Mouse (Mus musculus) lung, embryonic 15.5 days (tissue): ENCODE measurements around the gene Foxc2. TPM values are rescaled to one million over a fixed set of nuclear protein-coding genes. Genes with fewer than 3 reads are reported as not detected.
A peak's percentile ranks its signal among the peaks of the same experiment; 100 is the strongest.

Experiments used
- ATAC-seq: fragments of 200-750 bp; cut with Nextera tagmentation; 2 replicates; pipeline ENCODE4 v1.8.0; 2017; ENCODE audit warnings: moderate number of reproducible peaks, borderline replicate concordance; ENCODE audit not compliant: low FRiP score, low TSS enrichment; ENCODE audit errors: extremely low read depth
- H3K27ac ChIP-seq: fragments of 300-500 bp; sonication (generic); 2 replicates; pipeline ENCODE4 v1.5.1; 2015; ENCODE audit warnings: moderate library complexity, mild to moderate bottlenecking, inconsistent platforms
- H3K27me3 ChIP-seq: fragments of 300-500 bp; sonication (generic); 2 replicates; pipeline ENCODE4 v1.6.1; 2015; ENCODE audit warnings: inconsistent platforms
- H3K36me3 ChIP-seq: fragments of 300-500 bp; sonication (generic); 2 replicates; pipeline ENCODE4 v1.6.1; 2015; ENCODE audit warnings: inconsistent platforms
- H3K4me1 ChIP-seq: fragments of 300-500 bp; sonication (generic); 2 replicates; pipeline ENCODE4 v1.6.1; 2015; ENCODE audit warnings: inconsistent platforms
- H3K4me2 ChIP-seq: fragments of 300-500 bp; sonication (generic); 2 replicates; pipeline ENCODE4 v1.6.1; 2015; ENCODE audit warnings: inconsistent platforms, mild to moderate bottlenecking, moderate library complexity
- H3K4me3 ChIP-seq: fragments of 300-500 bp; sonication (generic); 2 replicates; pipeline ENCODE4 v1.5.1; 2015; ENCODE audit warnings: mild to moderate bottlenecking, inconsistent platforms
- H3K9ac ChIP-seq: fragments of 300-500 bp; sonication (generic); 2 replicates; pipeline ENCODE4 v1.6.1; 2015; ENCODE audit warnings: inconsistent platforms
- H3K9me3 ChIP-seq: fragments of 300-500 bp; sonication (generic); 2 replicates; pipeline ENCODE4 v1.6.1; 2016; ENCODE audit warnings: inconsistent platforms
- whole genome bisulfite sequencing: fragments of 180-500 bp; shearing (Covaris S2); methylation state at CpG from one replicate; pipeline ENCODE4 v1.1.7; 2015; 5-methylcytosine and 5-hydroxymethylcytosine counted together
- polyA plus RNA-seq: library from polyadenylated mRNA; unstranded; fragments of >200 nt; fragmentation: Nextera tagmentation; extraction: Ambion mirVana; gene quantifications from 2 replicates; pipeline ENCODE4 v1.2.1, GENCODE M21; 2015

The Foxc2 gene
- polyA plus RNA-seq, 1 experiment from 2014 or later, result 2.1 TPM

DNA sequence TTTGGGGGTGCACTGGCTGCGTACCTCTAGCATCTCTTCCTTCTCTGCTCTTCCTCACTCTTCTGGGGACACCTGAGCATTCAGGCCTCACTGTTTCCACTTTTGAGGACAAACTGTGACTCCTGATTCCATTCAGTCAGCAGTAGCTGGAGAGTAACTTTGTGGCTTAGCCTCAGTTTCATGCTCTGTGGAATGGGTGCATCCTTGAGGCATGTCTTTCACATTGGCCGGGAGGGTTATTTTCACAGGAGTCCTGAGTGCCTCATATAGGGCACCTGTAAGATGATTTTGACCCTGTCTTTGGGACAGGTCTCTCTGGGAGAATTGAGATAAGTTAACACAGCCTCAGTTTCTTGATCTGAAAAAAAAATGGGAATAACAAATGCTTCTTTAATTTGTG, 7.1 kb downstream of the Foxc2 start:
- Histone ChIP-seq H3K27ac (no peak overlapping the region), H3K4me1 (peaks cover 28% of the 10 kb centered on the region)
- WGBS, result 73% methylated on average over 2 of the region's 2 CpGs

DNA sequence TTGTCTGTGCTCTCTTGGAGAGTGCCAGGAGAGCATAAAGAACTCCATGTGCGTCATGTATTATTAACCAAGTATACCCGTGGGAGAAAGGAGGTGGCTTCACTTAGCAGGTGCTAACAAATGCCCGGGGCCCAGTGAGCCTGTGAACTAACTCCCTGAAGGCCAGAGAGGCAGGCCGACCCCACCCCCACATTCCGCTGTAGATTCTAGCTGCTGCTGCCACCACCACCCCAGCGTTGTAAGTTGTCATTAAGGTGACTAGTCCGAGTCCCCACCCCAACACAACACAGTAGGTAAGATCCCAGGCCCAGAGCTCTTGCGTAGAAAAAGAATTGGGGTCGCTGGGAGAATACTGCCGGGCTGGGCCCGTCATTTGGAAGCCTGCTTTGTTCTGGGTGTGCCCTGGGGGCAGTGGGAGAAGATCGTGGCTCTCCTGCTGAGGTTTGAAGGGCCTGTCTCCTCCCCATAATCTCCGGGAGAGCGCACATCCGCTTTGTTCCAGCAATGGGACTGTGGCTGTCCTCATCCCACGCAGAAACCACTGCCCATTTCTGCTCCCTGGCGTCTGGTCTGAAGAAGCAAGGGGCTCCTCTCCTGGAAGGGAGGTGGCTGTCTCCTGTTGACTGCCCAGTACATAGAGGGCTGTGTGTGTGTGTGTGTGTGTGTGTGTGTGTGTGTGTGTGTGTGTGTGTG, 8.7 kb downstream of the Foxc2 start:
- Histone ChIP-seq H3K4me3 (peak overlapping the region; percentile 37), H3K9me3 (no peaks in the 10 kb centered on the region), H3K27me3 (peaks cover 98% of the 10 kb centered on the region), H3K36me3 (no peaks in the 10 kb centered on the region), H3K4me2 (peak overlapping the region; percentile 68), H3K4me1 (peaks cover 41% of the 10 kb centered on the region), H3K9ac (no peak overlapping the region), H3K27ac (no peak overlapping the region)
- 14% methylated on average over 17 of the region's 17 CpGs for WGBS
- ATAC-seq, result no peak

More for the DNA sequence above, 7.1 kb downstream of the Foxc2 start:
- H3K36me3 ChIP-seq, result no peaks in the 10 kb centered on the region
- H3K27me3 ChIP-seq, result peaks cover 98% of the 10 kb centered on the region
- H3K9ac ChIP-seq, result no peak overlapping the region
- H3K4me2 ChIP-seq, result no peak overlapping the region
- no peak overlapping the region for H3K4me3 ChIP-seq
- no peak for ATAC-seq
- H3K9me3 ChIP-seq, result no peaks in the 10 kb centered on the region

DNA sequence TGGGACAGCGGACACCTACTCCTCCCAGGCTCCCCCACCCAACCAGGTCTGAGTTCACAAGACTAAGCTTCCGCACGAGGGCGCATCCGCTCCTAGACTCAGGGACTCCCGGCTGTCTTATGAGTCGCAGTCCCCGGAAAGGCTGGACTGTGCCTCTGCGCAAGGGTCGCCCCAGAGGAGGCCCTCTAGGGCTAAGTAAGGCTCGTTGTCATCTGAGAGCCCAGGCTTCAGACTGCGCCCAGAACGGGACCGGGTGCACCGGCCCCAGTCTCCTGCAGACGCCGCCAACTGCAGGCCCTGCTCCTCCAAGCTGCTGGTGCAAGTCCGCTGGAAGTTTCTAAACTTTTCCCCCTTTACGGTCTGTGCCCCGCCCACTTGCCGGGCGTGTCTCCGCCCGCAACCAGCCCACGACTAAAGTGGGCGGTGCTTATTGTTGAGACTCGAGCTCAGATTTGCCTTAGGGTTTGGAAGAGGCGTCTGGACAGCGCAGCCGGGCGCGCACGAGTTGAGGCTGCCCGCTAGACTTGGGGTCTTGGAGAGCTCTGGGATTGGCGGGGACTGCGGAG, 9.4 kb downstream of the Foxc2 start:
- peak; percentile 68 for ATAC-seq
- Histone ChIP-seq H3K9me3 (no peaks in the 10 kb centered on the region), H3K27ac (peak overlapping the region; percentile 62), H3K4me2 (peak overlapping the region; percentile 68), H3K9ac (peak overlapping the region; percentile 25; the same call in 1 of the 2 replicates), H3K4me1 (peaks cover 41% of the 10 kb centered on the region), H3K27me3 (peaks cover 98% of the 10 kb centered on the region), H3K36me3 (no peaks in the 10 kb centered on the region), H3K4me3 (peak overlapping the region; percentile 37)
- WGBS, result under 1% methylated on average over 35 of the region's 36 CpGs

DNA sequence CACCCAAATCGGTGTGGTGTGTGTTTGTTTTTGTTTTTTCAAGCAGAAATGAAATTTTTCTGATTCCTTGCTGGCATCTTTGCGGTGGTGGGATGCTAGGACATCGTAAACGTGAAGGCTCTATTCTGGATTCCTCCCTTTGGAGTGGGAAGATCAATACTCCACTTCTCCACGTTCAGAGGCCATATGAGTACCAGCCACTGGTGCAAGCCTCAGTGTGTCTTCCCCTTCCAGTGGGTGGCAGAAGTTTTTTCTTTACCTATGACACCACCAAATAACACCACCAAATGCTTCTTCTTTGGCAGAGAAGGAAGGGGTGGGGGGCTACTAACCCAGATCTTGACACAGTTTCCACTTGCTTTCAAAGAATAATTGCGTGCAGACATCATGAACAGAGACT, 10.2 kb downstream of the Foxc2 start:
- 6% methylated on average over 6 of the region's 6 CpGs for WGBS
- H3K4me1 ChIP-seq, result peaks cover 41% of the 10 kb centered on the region

DNA sequence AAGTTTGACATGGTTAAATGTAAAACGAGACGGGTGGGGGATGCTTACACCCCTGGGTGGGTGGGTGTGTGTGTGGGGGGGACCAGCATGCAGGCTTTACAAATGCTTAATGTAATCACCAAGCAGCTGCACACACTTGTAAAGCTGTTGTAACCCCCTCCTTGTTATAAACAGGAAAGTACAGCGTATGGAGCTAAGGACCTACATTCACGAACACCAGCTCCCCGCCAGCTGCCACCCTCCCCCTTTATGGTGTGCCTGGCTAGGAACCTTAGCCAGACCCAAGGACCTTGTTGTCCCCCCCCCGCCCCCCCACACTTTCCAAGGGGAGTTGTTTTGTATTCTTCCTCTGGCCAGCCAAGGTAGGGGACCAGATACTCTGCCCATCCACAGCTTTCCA, 10.7 kb downstream of the Foxc2 start:
- Histone ChIP-seq H3K4me3 (no peak overlapping the region), H3K4me2 (peak overlapping the region; percentile 68)
- peak; percentile 8; the same call in 1 of the 2 replicates for ATAC-seq

More for the DNA sequence above, 10.2 kb downstream of the Foxc2 start:
- Histone ChIP-seq H3K4me3 (peak overlapping the region; percentile 37), H3K36me3 (no peaks in the 10 kb centered on the region), H3K27me3 (peaks cover 98% of the 10 kb centered on the region), H3K9me3 (no peaks in the 10 kb centered on the region), H3K4me2 (peak overlapping the region; percentile 68), H3K27ac (peak overlapping the region; percentile 62; the same call in 1 of the 2 replicates), H3K9ac (no peak overlapping the region)
- ATAC-seq, result no peak

DNA sequence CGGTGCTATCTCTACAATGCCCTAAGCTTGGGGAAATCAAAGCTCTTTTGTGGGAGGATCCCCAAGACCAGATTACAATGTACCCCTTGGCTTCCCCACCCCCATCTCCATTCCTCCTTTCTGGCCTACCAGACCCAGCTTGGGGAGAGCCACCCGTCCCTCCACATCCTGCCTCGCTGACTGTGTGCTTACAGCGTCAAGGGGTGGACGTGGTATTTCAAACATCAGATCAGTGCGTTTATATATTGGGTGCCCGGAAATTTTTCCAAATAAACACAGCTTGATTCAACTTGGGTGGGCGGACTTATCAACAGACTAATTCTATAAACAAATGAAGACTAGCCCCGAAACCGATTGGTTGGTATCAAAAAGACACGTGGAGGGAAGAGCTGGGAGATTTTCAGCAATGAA, 11.3 kb downstream of the Foxc2 start:
- Histone ChIP-seq H3K27me3 (peaks cover 97% of the 10 kb centered on the region), H3K4me2 (peak overlapping the region; percentile 68), H3K9me3 (no peaks in the 10 kb centered on the region), H3K27ac (peak overlapping the region; percentile 43; the same call in 1 of the 2 replicates), H3K4me3 (peak overlapping the region; percentile 43), H3K36me3 (no peaks in the 10 kb centered on the region), H3K9ac (no peak overlapping the region), H3K4me1 (peaks cover 41% of the 10 kb centered on the region)
- ATAC-seq, result peak; percentile 73
- 3% methylated on average over 11 of the region's 11 CpGs for WGBS

More for the DNA sequence above, 10.7 kb downstream of the Foxc2 start:
- Histone ChIP-seq H3K27me3 (peaks cover 97% of the 10 kb centered on the region), H3K9ac (no peak overlapping the region), H3K4me1 (peaks cover 41% of the 10 kb centered on the region), H3K9me3 (no peaks in the 10 kb centered on the region), H3K36me3 (no peaks in the 10 kb centered on the region), H3K27ac (peak overlapping the region; percentile 43; the same call in 1 of the 2 replicates)
- 2% methylated on average over 6 of the region's 6 CpGs for WGBS

DNA sequence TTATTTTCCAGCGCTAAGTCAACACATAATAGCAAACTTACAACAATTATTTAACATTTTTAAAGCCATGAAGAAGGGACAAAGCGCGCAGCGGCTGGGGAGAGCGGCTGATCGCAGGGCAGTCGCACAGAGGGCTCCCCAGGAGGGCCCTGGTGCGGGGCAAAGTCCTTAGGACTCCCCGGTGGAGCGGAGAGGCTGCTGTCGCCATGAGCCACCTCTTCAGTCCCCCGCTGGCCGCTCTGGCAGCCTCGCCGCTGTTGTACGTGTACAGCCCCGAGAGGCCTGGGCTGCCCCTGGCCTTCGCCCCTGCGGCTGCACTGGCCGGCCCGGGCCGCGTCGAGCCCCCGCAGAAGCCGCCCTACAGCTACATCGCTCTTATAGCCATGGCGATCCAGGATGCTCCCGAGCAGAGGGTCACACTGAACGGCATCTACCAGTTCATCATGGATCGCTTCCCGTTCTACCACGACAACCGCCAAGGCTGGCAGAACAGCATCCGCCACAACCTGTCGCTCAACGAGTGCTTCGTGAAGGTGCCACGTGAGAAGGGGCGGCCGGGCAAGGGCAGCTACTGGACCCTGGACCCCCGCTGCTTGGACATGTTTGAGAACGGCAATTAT, 11.9 kb downstream of the Foxc2 start, which contains the start of gene Foxl1:
Foxl1 (plus strand) TSS at position 185 of the 620 bp plus-strand sequence.
- Histone ChIP-seq H3K36me3 (no peaks in the 10 kb centered on the region), H3K4me2 (peak within 1 kb of the TSS; percentile 68), H3K4me3 (peak within 1 kb of the TSS; percentile 43), H3K4me1 (peaks cover 41% of the 10 kb centered on the region), H3K9me3 (no peaks in the 10 kb centered on the region), H3K27ac (peak within 1 kb of the TSS; percentile 88), H3K9ac (peak within 1 kb of the TSS; percentile 42), H3K27me3 (peaks cover 92% of the 10 kb centered on the region)
- under 1% methylated on average over 43 of the region's 43 CpGs for WGBS
- 0 out of 2 replicates have a peak, but pooled peaks have one; percentile 35 for ATAC-seq

DNA sequence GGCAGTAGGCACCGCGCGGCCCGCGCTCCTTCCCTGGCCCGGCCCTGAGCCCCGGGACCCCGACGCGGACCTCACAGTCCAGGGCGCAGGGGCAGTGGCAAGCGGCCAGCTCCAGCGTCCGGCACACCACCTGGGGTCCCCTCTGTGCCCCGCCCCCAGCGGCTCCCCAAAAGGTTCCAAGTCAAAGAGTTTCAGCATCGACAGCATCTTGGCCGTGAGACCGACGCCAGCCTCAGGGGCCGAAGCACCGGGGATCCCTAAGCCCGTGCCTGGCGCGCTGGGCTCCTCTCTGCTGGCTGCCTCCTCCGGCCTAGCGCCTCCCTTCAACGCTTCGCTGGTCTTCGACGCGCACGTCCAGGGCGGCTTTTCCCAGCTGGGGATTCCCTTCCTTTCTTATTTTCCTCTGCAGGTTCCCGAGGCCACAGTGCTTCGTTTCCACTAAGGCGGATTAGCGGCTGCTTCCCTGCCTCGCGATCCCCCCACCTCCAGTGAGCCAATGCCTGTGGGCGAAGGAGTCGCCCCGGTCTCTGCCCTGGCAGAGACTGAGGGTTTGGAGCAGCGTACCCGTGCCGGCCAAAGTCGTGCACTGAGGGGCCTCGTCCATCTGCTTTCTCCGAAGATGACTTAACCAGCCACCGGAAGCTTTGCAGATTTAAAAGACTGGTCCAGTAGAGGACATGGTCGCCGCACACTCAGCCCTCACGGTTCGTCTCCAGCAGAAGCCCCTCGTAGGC, 12.7 kb downstream of the Foxc2 start:
- peak overlapping the region; percentile 43 for H3K4me3 ChIP-seq
- no peaks in the 10 kb centered on the region for H3K36me3 ChIP-seq
- H3K27me3 ChIP-seq, result peaks cover 84% of the 10 kb centered on the region
- 0 out of 2 replicates have a peak, but pooled peaks have one; percentile 1 for ATAC-seq
- peak overlapping the region; percentile 42 for H3K9ac ChIP-seq
- WGBS, result 2% methylated on average over 55 of the region's 55 CpGs
- H3K27ac ChIP-seq, result peak overlapping the region; percentile 88
- peak overlapping the region; percentile 68 for H3K4me2 ChIP-seq
- peaks cover 41% of the 10 kb centered on the region for H3K4me1 ChIP-seq
- H3K9me3 ChIP-seq, result no peaks in the 10 kb centered on the region

DNA sequence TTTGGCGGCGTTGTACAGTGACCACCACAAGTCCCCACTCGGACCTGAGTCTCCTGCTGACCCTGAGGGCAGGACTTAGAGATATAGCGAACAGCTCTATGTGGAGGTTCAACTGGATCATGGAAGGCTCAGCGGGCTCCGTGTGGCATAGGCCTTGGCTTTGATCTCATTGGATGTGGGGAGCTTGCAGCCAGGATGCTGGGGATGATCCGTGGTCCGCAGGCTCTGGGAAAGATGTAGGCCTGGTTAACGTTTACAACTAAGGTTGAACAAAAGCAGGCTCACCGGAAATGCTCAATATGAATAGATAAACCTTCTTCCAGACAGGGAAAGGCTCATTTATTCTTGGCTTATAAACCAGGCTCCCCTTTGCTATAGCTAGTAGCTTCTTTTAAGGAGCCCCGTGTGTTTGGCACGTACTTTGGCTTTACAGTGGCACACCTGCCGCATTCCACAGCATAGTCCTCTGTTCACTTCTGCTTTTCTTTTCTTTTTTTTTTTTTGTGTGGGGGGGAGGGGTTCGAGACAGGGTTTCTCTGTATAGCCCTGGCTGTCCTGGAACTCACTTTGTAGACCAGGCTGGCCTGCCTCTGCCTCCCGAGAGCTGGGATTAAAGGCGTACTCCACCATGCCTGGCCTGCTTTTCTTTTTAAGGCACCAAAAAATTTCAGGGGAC, 13.4 kb downstream of the Foxc2 start:
- 0 out of 2 replicates have a peak overlapping the region, but pooled peaks have one; percentile 42 for H3K9ac ChIP-seq
- WGBS, result 26% methylated on average over 16 of the region's 16 CpGs
- peak overlapping the region; percentile 68 for H3K4me2 ChIP-seq
- no peak overlapping the region for H3K27ac ChIP-seq
- peak overlapping the region; percentile 43 for H3K4me3 ChIP-seq
- no peaks in the 10 kb centered on the region for H3K36me3 ChIP-seq
- H3K9me3 ChIP-seq, result no peaks in the 10 kb centered on the region
- H3K27me3 ChIP-seq, result peaks cover 77% of the 10 kb centered on the region
- ATAC-seq, result no peak
- H3K4me1 ChIP-seq, result peaks cover 41% of the 10 kb centered on the region

DNA sequence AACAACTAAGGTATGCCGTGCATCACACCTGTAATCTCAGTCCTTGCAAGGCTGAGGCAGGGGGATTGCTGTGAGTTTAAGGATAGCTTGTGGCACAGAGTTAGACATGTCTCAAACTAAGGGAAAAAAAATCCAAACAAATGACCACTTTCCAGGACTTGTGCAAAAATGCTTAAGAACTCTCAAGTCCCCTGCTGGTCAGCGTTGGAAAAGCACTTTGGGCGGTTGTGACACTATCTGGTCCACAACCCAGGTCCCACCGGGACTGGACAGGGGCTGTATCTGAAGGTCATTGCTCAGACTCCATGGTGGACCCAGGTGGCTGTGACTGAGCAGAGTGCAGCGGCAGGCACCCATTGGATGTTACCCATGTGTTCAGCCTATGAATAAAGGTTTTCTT, 14.6 kb downstream of the Foxc2 start:
- WGBS, result 30% methylated on average over 5 of the region's 5 CpGs
- H3K27ac ChIP-seq, result no peak overlapping the region
- H3K9ac ChIP-seq, result no peak overlapping the region
- peaks cover 38% of the 10 kb centered on the region for H3K4me1 ChIP-seq
- no peaks in the 10 kb centered on the region for H3K9me3 ChIP-seq
- peaks cover 67% of the 10 kb centered on the region for H3K27me3 ChIP-seq
- ATAC-seq, result no peak
- no peaks in the 10 kb centered on the region for H3K36me3 ChIP-seq
- H3K4me2 ChIP-seq, result peak overlapping the region; percentile 27
- H3K4me3 ChIP-seq, result no peak overlapping the region
